Mouse (Mus musculus) olfactory bulb, adult 2 months (tissue): ENCODE measurements around the gene Trmt1.

Source experiments
- CTCF ChIP-seq: fragments of 200-500 bp; IDR thresholded peaks from 2 replicates; pipeline ENCODE4 v1.5.1; 2012; ENCODE audit warnings: low read depth, mild to moderate bottlenecking, low read length, moderate library complexity; ENCODE audit not compliant: insufficient read depth
- POLR2A ChIP-seq: fragments of 200-500 bp; IDR thresholded peaks from 2 replicates; pipeline ENCODE4 v1.6.1; 2012; ENCODE audit warnings: mild to moderate bottlenecking, low read depth, low read length, moderate library complexity; ENCODE audit not compliant: insufficient read depth

DNA sequence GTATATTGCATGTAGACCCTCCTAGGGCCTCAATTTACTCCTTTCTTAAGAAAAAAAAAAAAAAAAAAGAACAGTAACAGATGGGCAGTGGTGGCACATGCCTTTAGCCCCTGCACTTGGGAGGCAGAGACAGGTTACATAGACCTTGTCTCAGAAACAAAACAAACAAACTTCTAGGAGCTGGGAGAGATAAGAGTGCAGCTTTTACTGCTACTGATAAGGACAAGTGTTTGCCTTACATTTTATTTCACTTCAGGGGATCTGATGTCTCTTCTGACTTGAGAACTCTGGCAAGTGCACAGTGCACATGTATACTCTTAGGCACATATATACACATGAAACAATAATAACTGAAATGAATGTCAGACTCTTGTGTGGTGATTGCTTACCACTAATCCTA is 28.9 kb upstream of the Trmt1 start:
- TF ChIP-seq POLR2A = no peak
- no peak for TF ChIP-seq CTCF
